In the genomic region with DNA sequence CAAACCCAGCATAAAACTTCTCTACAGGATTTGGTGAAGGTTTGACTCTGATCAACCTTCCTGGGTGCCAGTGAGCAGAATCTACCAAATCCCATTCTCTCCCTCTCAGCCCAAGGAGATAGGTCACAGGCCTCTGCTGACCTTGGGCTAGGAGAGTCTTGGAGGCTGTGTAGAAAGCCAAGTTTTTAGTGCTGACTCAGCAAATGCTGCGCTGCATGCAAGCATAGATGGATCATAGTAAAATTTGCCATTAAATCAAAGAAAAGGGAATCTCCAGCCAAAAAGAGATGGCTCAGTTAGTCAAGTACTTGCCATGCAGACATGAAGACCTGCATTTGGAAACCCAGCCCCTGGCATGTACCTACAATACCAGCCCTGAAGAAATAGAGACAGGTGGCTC, we compare ENCODE assay signal across 24 mouse cellular contexts.
"Had no signal": no experiment of that assay in that cellular context is flagged by ENCODE, and none has a peak within 500 bp of the region (broad histone marks: within the 10 kb centered on the region; RNA-seq: fewer than 3 reads in every experiment).

No protein-coding gene starts in this region.

- H3K27me3 ChIP-seq: heart, embryonic 13.5 days; heart, embryonic 15.5 days; hindbrain, embryonic 13.5 days; hindbrain, embryonic 15.5 days; limb, embryonic 12.5 days; liver, embryonic 13.5 days had no signal

- H3K27ac ChIP-seq: heart, embryonic 13.5 days; heart, embryonic 15.5 days; hindbrain, embryonic 13.5 days; hindbrain, embryonic 15.5 days; hindbrain, postnatal 0 days; layer of hippocampus, adult 2 months; left cerebral cortex, adult 2 months; limb, embryonic 10.5 days; limb, embryonic 12.5 days; liver, embryonic 13.5 days had no signal

- H3K4me1 ChIP-seq: heart, embryonic 13.5 days; heart, embryonic 15.5 days; hindbrain, embryonic 13.5 days; hindbrain, embryonic 15.5 days; limb, embryonic 10.5 days; limb, embryonic 12.5 days; liver, embryonic 13.5 days had no signal

- DNase-seq: gastrocnemius, postnatal 14 days; gastrocnemius, postnatal 36 days; heart, adult 18-20 months; heart, postnatal 14 days; heart, postnatal 36 days; kidney, adult 18-20 months; kidney, adult 8-10 months; kidney, postnatal 10 days; kidney, postnatal 25 days; kidney, postnatal 4 days; liver; liver, embryonic 13.5 days had no signal

- H3K4me3 ChIP-seq: heart, embryonic 13.5 days; heart, embryonic 15.5 days; hindbrain, embryonic 13.5 days; hindbrain, embryonic 15.5 days; layer of hippocampus, adult 2 months; left cerebral cortex, adult 2 months; limb, embryonic 10.5 days; limb, embryonic 12.5 days; liver, embryonic 13.5 days had no signal

- H3K9ac ChIP-seq: heart, embryonic 13.5 days; heart, embryonic 15.5 days; hindbrain, embryonic 13.5 days; hindbrain, embryonic 15.5 days; limb, embryonic 12.5 days; liver, embryonic 13.5 days had no signal

- H3K36me3 ChIP-seq: heart, embryonic 13.5 days; heart, embryonic 15.5 days; hindbrain, embryonic 13.5 days; hindbrain, embryonic 15.5 days; limb, embryonic 10.5 days; limb, embryonic 12.5 days; liver, embryonic 13.5 days had no signal

- H3K4me2 ChIP-seq: heart, embryonic 11.5 days; heart, embryonic 13.5 days; heart, embryonic 15.5 days; hindbrain, embryonic 13.5 days; hindbrain, embryonic 15.5 days; limb, embryonic 12.5 days; liver, embryonic 11.5 days; liver, embryonic 13.5 days had no signal

- H3K9me3 ChIP-seq: heart, embryonic 13.5 days; heart, embryonic 15.5 days; hindbrain, embryonic 13.5 days; hindbrain, embryonic 15.5 days; limb, embryonic 10.5 days; limb, embryonic 12.5 days; liver, embryonic 13.5 days had no signal

- ATAC-seq: hindbrain, postnatal 0 days; intestine, postnatal 0 days had no signal
